Mouse (Mus musculus) myocyte (in vitro differentiated cells): Measurements from ENCODE around the gene Fam160b1.

Source experiments
- E2F4 ChIP-seq: IDR thresholded peaks from one replicate; pipeline ENCODE4 v1.6.1; 2011; ENCODE audit warnings: mild to moderate bottlenecking, control low read depth, moderate library complexity; ENCODE audit not compliant: insufficient read depth
- POLR2A ChIP-seq: IDR thresholded peaks from one replicate; pipeline ENCODE4 v1.6.1; 2011; ENCODE audit warnings: low read depth, mild to moderate bottlenecking, control low read depth, moderate library complexity; ENCODE audit not compliant: insufficient read length
- REST ChIP-seq: IDR thresholded peaks from one replicate; pipeline ENCODE4 v1.6.1; 2011; ENCODE audit warnings: mild to moderate bottlenecking, control low read depth, moderate library complexity; ENCODE audit not compliant: insufficient read depth, insufficient read length
- USF1 ChIP-seq: IDR thresholded peaks from one replicate; pipeline ENCODE4 v1.6.1; 2011; ENCODE audit warnings: low read depth, mild to moderate bottlenecking, control low read depth, moderate library complexity

- TF ChIP-seq REST: no peak
- TF ChIP-seq POLR2A: no peak
- no peak for TF ChIP-seq USF1
- TF ChIP-seq E2F4: no peak
Observed at GRCm38 (mm10) chr19:57407947-57408346, 47.5 kb downstream of the Fam160b1 start.
